Mouse (Mus musculus) yolk sac, embryonic 10.5 days (tissue): ENCODE data around the gene Slc25a5.

Source experiments
- DNase-seq: peaks from one replicate; pipeline ENCODE4 v3.0.0-alpha.2; 2017; ENCODE audit warnings: low spot score

Slc25a5 gene

GRCm38 (mm10) chrX:36803189-36803588 lies 7.7 kb downstream of the Slc25a5 start:
- DNase-seq: no peak

GRCm38 (mm10) chrX:36804196-36804595 lies 8.7 kb downstream of the Slc25a5 start:
- DNase-seq: peak; percentile 55

DNA sequence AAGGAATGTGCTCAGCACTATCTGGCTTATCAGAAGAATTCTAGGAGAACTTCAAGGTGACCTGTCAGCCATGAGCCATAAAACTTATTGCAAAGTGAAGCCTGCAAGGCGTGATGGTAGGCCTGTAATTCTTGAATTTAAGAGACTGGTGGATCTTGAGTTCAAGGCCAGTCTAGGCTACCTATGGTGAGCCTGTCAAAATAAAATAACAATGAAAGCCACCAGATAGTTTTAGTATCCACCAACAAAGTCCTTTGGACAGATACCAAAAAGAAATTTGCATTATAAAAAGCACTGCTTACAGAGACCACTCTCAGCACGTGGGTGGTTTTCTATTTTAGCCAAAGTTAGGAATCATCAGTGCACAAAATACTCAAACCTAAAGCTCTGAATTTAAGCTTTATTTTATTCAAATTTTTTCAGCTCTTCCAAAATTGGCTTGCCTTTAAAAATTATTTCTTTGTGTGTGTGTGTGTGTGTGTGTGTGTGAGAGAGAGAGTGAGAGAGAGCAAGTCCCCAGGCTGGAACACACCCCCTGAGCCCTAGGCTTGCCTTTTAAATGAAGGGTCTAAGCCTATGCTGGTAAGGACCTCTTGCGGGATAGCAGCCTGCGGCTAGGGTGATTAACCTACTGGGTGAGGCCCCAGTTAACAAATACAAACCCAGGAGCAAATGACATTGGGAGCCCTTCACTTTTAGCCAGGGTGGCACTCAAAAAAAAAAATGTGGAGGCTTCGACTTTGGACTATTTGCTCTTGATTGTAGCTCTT lies 10.2 kb downstream of the Slc25a5 start:
- DNase-seq: no peak

DNA sequence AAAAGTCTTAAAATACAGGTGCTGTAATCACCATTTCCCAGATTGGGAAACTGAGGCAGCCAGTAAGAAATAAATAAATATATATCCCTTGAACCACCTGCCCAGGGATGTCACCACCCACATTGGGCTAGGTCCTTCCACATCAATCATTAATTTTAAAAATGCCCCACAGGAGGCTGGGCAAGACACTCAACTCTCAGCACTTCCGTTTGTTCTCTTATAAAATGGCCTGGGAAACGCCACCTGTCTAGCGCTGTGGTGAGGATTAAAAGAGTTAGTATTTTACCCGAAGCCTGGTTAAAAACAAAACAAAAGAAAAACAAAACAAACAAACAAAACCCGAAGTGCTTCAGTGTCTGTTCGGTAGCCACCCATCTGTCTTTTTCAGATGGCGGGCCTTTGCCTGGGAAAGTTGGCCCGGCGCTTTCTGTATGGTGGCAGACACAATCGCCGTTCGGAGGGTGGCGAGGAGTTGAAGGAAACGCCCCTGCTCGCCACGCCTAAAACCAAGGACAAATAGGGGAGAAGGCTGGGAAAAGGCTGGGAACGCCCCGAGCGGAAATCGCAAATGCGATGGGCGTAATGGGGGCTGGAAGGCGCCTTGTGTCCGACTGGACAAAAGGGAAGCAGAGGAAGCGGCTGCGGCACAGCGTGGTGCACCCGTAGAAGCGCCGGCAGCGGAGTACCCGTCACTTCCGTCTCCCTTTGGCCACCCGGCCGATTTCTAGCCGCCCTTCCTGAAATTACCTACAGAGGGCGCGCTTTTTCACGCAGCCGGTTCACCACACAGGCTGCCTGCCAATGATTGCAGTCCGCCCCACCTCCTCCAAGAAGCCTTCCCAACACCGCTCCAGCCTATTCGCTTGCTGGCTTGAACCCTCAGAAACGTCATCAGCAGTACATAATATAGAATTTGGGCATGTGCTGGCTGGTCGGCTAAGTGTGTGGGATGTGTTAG lies 12.2 kb downstream of the Slc25a5 start:
- DNase-seq: peak; percentile 89

DNA sequence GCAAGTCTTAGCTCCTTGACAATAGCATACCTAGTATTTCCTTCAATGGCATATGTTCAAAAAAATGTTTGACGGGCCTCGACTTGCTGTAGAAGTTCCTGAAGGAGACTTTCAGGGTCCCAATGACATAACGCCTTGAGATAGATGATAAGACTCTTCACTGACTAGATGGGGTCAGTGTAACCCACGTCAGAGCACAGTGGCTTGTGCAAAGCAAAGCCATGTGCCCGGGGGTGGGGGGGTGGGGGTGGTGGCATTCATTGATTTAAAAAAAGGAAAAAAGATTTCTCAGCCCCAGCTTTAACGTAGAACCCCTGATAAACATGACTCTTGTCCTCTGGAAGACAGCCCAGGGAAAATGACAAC lies 12.8 kb downstream of the Slc25a5 start:
- no peak for DNase-seq

DNA sequence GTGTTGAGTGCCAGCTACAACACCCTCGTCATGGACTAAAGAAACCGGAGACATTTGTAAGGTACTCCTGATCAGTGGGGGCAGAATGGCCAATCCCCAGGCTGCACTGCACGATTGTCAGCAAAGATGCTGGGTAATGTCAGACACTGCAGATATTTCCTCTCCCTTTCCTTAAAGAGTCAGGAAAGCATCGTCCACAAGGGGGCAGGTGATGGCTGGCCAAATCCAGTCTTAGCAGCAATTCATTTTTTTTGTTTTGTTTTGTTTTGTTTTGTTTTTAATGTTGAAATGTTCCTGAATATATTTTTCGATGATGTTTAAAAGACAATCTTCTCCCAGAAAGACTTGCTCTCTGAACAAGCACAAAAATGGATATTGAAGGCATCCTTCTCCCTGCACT lies 15.9 kb downstream of the Slc25a5 start:
- no peak for DNase-seq

GRCm38 (mm10) chrX:36814161-36814836 lies 18.8 kb downstream of the Slc25a5 start:
- DNase-seq: peak; percentile 56

DNA sequence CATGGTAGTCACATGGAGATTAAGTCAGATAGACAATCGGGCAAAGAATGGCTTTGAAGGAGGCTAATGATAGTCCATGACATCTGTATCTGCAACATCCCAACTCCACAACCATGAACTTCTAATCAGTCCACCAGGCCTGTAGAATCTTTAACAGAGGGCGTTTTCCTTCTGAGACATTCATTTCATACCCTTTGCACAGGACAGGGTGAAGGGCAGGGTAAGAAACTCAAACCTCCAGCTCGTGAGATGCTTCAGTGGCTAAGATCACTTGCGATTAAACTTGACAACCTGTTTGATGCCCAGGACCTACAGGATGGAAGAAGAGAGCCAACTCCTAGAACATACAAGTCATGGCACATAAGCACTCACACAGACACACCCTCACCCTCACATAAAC lies 19.6 kb downstream of the Slc25a5 start:
- no peak for DNase-seq

DNA sequence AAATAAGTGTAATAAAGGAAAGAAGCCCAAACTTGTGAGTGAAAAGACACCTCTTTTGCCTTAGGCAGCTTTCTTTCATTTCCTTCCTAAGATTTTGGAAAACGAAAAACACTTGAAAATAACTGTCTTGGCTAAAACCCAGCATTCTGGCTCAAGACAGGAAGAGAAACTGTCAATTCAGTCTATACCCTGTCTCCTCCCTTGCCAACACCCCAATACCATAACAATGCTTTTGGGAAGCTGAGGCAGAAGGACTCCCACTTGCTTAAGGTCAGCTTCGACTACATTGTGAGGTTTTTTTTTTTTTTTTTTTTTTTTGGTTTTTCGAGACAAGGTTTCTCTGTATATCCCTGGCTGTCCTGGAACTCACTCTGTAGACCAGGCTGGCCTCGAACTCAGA lies 20.0 kb downstream of the Slc25a5 start:
- DNase-seq: no peak

- no peak for DNase-seq
Measured at GRCm38 (mm10) chrX:36816368-36816899, 21.0 kb downstream of the Slc25a5 start.

DNA sequence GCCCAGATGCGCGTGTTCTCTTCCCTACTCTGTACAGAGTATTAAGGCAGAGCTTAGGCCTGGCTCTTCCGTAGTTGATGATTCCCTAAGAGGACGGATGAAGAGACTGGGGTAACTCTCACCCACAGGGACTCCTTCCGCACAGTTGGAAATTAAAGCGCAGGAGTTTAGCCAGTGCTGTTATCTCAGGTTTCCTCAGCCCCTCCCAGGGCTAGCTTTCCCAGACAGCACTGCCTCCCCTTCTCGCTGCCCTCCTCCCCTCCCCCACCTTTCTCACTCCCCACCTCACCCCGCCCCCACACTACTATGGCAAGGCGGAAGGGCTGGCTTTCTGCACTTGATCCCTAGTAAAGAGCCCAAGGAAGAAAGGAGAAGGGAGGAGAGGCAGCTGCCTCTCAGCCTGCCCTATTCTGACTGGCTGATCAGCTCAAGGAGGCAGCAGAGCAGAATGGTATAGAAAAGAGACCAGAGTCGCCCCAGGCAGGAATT lies 21.5 kb downstream of the Slc25a5 start:
- DNase-seq: peak; percentile 78

GRCm38 (mm10) chrX:36819575-36819974 lies 24.1 kb downstream of the Slc25a5 start:
- DNase-seq: no peak

DNA sequence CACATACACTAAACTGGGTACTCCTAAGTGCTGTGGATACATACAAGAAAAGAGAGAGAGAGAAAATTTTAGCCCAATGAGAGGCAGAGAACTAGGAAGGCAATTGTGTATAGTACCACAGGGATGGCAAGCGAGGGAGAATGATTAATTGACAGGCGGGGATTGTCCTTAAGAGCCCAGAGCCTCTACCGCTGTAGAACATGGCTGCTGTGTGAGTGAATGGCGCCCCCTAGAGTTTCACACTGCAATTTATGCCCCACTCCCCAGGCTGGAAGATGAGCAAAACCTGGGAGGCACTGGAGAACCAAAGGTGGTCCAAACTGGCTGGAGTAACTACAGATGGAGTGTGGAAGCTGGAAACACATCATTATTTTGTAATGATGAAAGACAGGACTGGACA lies 24.8 kb downstream of the Slc25a5 start:
- DNase-seq: peak; percentile 47

GRCm38 (mm10) chrX:36823932-36824711 lies 28.7 kb downstream of the Slc25a5 start:
- DNase-seq: no peak

DNA sequence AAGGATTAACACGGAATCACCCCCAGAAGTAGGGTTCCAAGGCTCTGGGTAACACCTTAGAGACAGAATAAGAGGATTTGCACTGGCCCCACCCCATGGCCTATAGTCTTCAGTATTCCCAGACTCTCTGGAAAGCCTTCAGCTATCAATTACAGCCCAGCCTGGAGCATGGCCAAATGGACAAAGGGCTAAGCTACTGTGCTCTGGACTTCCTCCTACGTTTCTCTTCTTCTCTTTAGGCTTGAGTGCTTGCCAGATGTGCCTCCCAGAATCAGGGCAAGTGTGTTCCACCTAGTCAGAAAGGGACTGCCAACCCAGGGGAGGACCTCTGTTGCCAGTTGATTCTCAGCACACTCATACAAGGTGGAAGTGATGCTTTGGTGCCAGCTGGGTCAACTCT lies 29.6 kb downstream of the Slc25a5 start:
- no peak for DNase-seq

- DNase-seq: no peak
Measured at GRCm38 (mm10) chrX:36826873-36827272, 31.4 kb downstream of the Slc25a5 start.

DNA sequence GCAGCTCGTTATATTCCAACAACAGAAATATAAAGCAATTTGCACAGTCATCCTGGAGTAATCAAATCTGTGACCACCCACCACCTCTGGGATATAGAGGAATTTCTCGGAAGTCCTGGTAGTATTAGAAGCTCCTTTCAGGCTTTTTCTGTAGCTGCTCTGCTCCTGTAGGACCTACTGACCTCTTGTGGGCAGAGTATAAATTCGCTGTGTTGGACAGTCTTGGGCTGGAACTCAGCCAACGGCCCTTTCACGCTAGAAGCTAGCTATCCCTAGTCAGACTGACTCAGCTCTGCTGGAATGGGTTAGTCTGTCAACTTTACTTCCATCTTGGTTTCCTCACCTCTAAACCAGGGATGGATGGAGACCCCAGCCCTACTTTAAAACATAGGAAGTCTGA lies 34.8 kb downstream of the Slc25a5 start:
- peak; percentile 38 for DNase-seq

DNA sequence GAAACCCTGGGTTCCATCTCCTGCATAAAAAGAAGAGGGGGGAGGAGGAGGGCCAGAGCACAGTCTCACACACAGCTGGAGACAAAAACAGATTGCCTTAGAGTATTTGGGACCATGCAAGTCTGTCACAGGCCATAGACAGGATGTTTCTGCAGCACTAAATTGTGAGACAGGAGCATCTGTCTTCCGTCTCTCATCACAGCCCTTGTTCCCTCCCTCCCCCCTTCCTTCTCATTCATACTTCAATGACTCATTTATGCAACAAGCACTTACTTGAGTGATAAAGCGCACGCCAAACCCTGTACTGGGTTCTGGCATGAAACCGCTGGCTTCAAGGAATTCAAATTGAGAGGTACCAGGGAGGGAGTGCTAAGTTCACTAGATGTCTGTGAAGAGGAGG lies 36.2 kb downstream of the Slc25a5 start:
- DNase-seq: no peak

- DNase-seq: no peak
Measured at GRCm38 (mm10) chrX:36833397-36834084, 38.1 kb downstream of the Slc25a5 start.

DNA sequence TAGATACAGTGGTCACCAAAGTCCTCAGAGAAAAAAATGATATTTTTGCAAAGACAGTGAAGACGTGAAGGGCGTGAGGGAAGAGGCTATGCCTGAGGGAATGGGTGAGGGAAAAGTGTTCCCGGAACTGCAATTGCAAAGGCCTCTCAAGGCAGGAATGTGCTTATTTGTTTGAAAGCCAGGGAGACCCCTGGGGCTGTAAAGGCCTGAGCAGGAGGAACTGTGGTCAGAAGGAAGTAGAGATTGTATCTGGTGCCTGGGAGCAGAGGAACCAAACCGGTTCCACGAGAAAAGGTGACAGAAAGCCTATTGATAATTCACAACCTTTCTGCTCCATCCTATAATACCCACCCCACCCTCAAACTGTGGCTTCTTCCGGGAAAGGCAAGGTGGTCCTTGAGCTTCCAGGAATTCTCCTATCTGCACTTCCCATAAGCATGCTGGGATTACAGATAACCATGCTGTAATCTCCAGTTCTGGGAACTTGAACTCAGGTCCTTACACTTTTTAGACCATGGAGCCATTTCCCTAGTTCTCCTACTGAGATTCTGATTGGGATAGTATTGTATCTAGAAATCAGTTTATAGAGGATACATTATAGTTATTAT lies 41.7 kb downstream of the Slc25a5 start:
- no peak for DNase-seq
